Mouse (Mus musculus) MEL (cell line): Measurements from ENCODE around the gene Naif1. TPM values are rescaled to one million over a fixed set of nuclear protein-coding genes. Genes with fewer than 3 reads are reported as not detected.

Experiments
- DNase-seq: peaks from one replicate; pipeline ENCODE4 v3.0.0; 2011; ENCODE audit warnings: low read depth, low spot score
- H3K27ac ChIP-seq: 2 replicates; pipeline ENCODE4 v1.5.1; 2012; ENCODE audit warnings: low read depth, mild to moderate bottlenecking, control low read depth, low read length, moderate library complexity; ENCODE audit not compliant: control insufficient read depth
- H3K27me3 ChIP-seq, 2 experiments: fragments of 150-350 bp in 1 of 2; sonication (generic) in 1 of 2; 2 replicates each; pipeline ENCODE4 v1.6.1; 2012; ENCODE audit warnings: low read length in 2 of 2, mild to moderate bottlenecking in 2 of 2, improper control_type of control experiment in 1 of 2, moderate library complexity in 1 of 2; ENCODE audit not compliant: insufficient read depth in 2 of 2, control insufficient read depth in 1 of 2
- H3K36me3 ChIP-seq, 2 experiments: 2 replicates each; pipeline ENCODE4 v1.6.1; 2012 to 2014; ENCODE audit warnings: low read length in 2 of 2, improper control_type of control experiment in 1 of 2, inconsistent platforms in 1 of 2, mild to moderate bottlenecking in 1 of 2; ENCODE audit not compliant: insufficient read depth in 2 of 2, control insufficient read depth in 1 of 2
- H3K4me1 ChIP-seq, 2 experiments: fragments of 150-350 bp in 1 of 2; sonication (generic) in 1 of 2; 2 replicates each; pipeline ENCODE4 v1.6.1; 2012; ENCODE audit warnings: low read length in 2 of 2, improper control_type of control experiment in 1 of 2, mild to moderate bottlenecking in 1 of 2; ENCODE audit not compliant: insufficient read depth in 2 of 2, control insufficient read depth in 1 of 2
- H3K4me3 ChIP-seq, 2 experiments: fragments of 150-350 bp in 1 of 2; sonication (generic) in 1 of 2; 2 replicates each; pipeline ENCODE4 v1.5.1; 2012; ENCODE audit warnings: low read depth in 2 of 2, low read length in 2 of 2, mild to moderate bottlenecking in 2 of 2, moderate library complexity in 2 of 2, control low read depth in 1 of 2, improper control_type of control experiment in 1 of 2; ENCODE audit not compliant: control insufficient read depth in 1 of 2, insufficient read depth in 1 of 2
- H3K79me2 ChIP-seq: 2 replicates; pipeline ENCODE4 v1.6.1; 2012; ENCODE audit warnings: mild to moderate bottlenecking, low read length, moderate library complexity; ENCODE audit not compliant: control insufficient read depth, poor library complexity, insufficient read depth
- H3K9ac ChIP-seq: 2 replicates; pipeline ENCODE4 v1.6.1; 2012; ENCODE audit warnings: low read depth, mild to moderate bottlenecking, control low read depth, low read length, moderate library complexity; ENCODE audit not compliant: control insufficient read depth, poor library complexity, severe bottlenecking
- H3K9me3 ChIP-seq: fragments of 150-350 bp; sonication (generic); replicated peaks from 2 replicates; pipeline ENCODE4 v1.6.1; 2012; ENCODE audit warnings: mild to moderate bottlenecking, low read length, improper control_type of control experiment, moderate library complexity; ENCODE audit not compliant: insufficient read depth
- BHLHE40 ChIP-seq: IDR thresholded peaks from 2 replicates; pipeline ENCODE4 v1.6.1; 2012; ENCODE audit warnings: low read depth, mild to moderate bottlenecking, inconsistent platforms, low read length, improper control_type of control experiment, borderline replicate concordance
- ELF1 ChIP-seq: IDR thresholded peaks from 2 replicates; pipeline ENCODE4 v1.6.1; 2014; ENCODE audit warnings: low read depth, mild to moderate bottlenecking, inconsistent platforms, low read length, improper control_type of control experiment, moderate library complexity
- ETS1 ChIP-seq: IDR thresholded peaks from 2 replicates; pipeline ENCODE4 v1.6.1; 2012; ENCODE audit warnings: low read depth, mild to moderate bottlenecking, inconsistent platforms, low read length, improper control_type of control experiment, moderate library complexity
- GATA1 ChIP-seq: IDR thresholded peaks from 2 replicates; pipeline ENCODE4 v1.6.1; 2011; ENCODE audit warnings: low read depth, low read length, improper control_type of control experiment
- HCFC1 ChIP-seq: IDR thresholded peaks from 2 replicates; pipeline ENCODE4 v1.6.1; 2012; ENCODE audit warnings: low read depth, mild to moderate bottlenecking, inconsistent platforms, low read length, improper control_type of control experiment, moderate library complexity
- MAFK ChIP-seq: IDR thresholded peaks from 2 replicates; pipeline ENCODE4 v1.6.1; 2011; ENCODE audit warnings: low read depth, mild to moderate bottlenecking, low read length, improper control_type of control experiment, borderline replicate concordance
- MAZ ChIP-seq: IDR thresholded peaks from 2 replicates; pipeline ENCODE4 v1.6.1; 2012; ENCODE audit warnings: low read depth, mild to moderate bottlenecking, inconsistent platforms, low read length, improper control_type of control experiment
- MEF2A ChIP-seq: IDR thresholded peaks from 2 replicates; pipeline ENCODE4 v1.6.1; 2014; ENCODE audit warnings: low read depth, mild to moderate bottlenecking, inconsistent platforms, low read length, improper control_type of control experiment; ENCODE audit not compliant: poor library complexity, insufficient replicate concordance, severe bottlenecking; ENCODE audit errors: extremely low read depth
- POLR2A ChIP-seq, 2 experiments: IDR thresholded peaks; 2 replicates each; pipeline ENCODE4 v1.6.1; 2011 to 2012; ENCODE audit warnings: low read length in 2 of 2, mild to moderate bottlenecking in 2 of 2, control low read depth in 1 of 2, improper control_type of control experiment in 1 of 2, low read depth in 1 of 2, moderate library complexity in 1 of 2; ENCODE audit not compliant: control insufficient read depth in 1 of 2, insufficient read depth in 1 of 2, poor library complexity in 1 of 2
- POLR2AphosphoS2 ChIP-seq: IDR thresholded peaks from 2 replicates; pipeline ENCODE4 v1.6.1; 2011; ENCODE audit warnings: low read length, improper control_type of control experiment
- RAD21 ChIP-seq: IDR thresholded peaks from 2 replicates; pipeline ENCODE4 v1.6.1; 2011; ENCODE audit warnings: mild to moderate bottlenecking, low read depth, low read length, improper control_type of control experiment
- SMC3 ChIP-seq: IDR thresholded peaks from 2 replicates; pipeline ENCODE4 v1.6.1; 2011; ENCODE audit warnings: low read depth, low read length, improper control_type of control experiment
- TAL1 ChIP-seq: IDR thresholded peaks from 2 replicates; pipeline ENCODE4 v1.6.1; 2012; ENCODE audit warnings: mild to moderate bottlenecking, inconsistent platforms, low read length, moderate library complexity, mixed read lengths
- TBP ChIP-seq: IDR thresholded peaks from 2 replicates; pipeline ENCODE4 v1.8.0; 2011; ENCODE audit warnings: low read depth, low read length, improper control_type of control experiment
- TCF12 ChIP-seq: IDR thresholded peaks from 2 replicates; pipeline ENCODE4 v1.6.1; 2014; ENCODE audit warnings: low read depth, mild to moderate bottlenecking, inconsistent platforms, low read length, improper control_type of control experiment, moderate library complexity
- UBTF ChIP-seq: IDR thresholded peaks from 2 replicates; pipeline ENCODE4 v1.6.1; 2012; ENCODE audit warnings: low read depth, mild to moderate bottlenecking, inconsistent platforms, low read length, improper control_type of control experiment, moderate library complexity, borderline replicate concordance; ENCODE audit not compliant: insufficient read depth
- USF1 ChIP-seq: IDR thresholded peaks from 2 replicates; pipeline ENCODE4 v1.6.1; 2014; ENCODE audit warnings: low read depth, mild to moderate bottlenecking, inconsistent platforms, low read length, improper control_type of control experiment, moderate library complexity
- USF2 ChIP-seq, 2 experiments: IDR thresholded peaks; 2 replicates each; pipeline ENCODE4 v1.6.1; 2011 to 2012; ENCODE audit warnings: improper control_type of control experiment in 2 of 2, low read length in 2 of 2, borderline replicate concordance in 1 of 2, inconsistent platforms in 1 of 2, low read depth in 1 of 2, mild to moderate bottlenecking in 1 of 2; ENCODE audit not compliant: insufficient read depth in 1 of 2
- ZMIZ1 ChIP-seq: IDR thresholded peaks from 2 replicates; pipeline ENCODE4 v1.6.1; 2012; ENCODE audit warnings: low read depth, mild to moderate bottlenecking, inconsistent platforms, low read length, improper control_type of control experiment, moderate library complexity
- ZNF384 ChIP-seq: IDR thresholded peaks from 2 replicates; pipeline ENCODE4 v1.6.1; 2012; ENCODE audit warnings: low read depth, mild to moderate bottlenecking, inconsistent platforms, low read length, improper control_type of control experiment
- polyA plus RNA-seq, 2 experiments: library from polyadenylated mRNA; stranded (reverse) in 1 of 2; unstranded in 1 of 2; fragments of >175 nt in 1 of 2; fragments of >200 nt in 1 of 2; gene quantifications; 2 replicates each; pipeline versions ENCODE4 v1.2.1 to v1.2.4; 2012; ENCODE audit warnings: low replicate concordance in 2 of 2, low read depth in 1 of 2; ENCODE audit not compliant: insufficient read length in 2 of 2, insufficient read depth in 1 of 2, missing spikeins in 1 of 2
- total RNA-seq: library from RNA; depleted of rRNA; stranded (reverse); fragments of 300-350 nt; gene quantifications from 2 replicates; pipeline ENCODE4 v1.2.3, GENCODE M21; 2012

The Naif1 gene
- total and polyA plus RNA-seq, 3 experiments, result 4.9 to 8.5 TPM; not detected in 1

GRCm38 (mm10) chr2:32441550-32441949 is 8.7 kb upstream of the Naif1 start:
- Histone ChIP-seq H3K79me2 (peaks cover 49% of the 10 kb centered on the region), H3K9me3 (no peaks in the 10 kb centered on the region), H3K4me3 (no peak overlapping the region), H3K4me1 (peaks cover 2 to 5% of the 10 kb centered on the region in 2 experiments; a peak in 2 of 4 replicates), H3K9ac (no peak overlapping the region), H3K27ac (no peak overlapping the region)
- no peak for DNase-seq
- TF ChIP-seq ZNF384, result no peak
- TF ChIP-seq USF1, result no peak
- TF ChIP-seq TBP, result no peak
- TF ChIP-seq BHLHE40, result no peak
- TF ChIP-seq UBTF, result no peak
- no peak for TF ChIP-seq USF2 (IDR thresholded peaks at IDR 0.05; ENCODE audit: borderline replicate concordance in 1 of 2, insufficient read depth in 1 of 2, low read depth in 1 of 2, low read length in 2 of 2)
- no peak for TF ChIP-seq SMC3
- no peak for TF ChIP-seq POLR2A (IDR thresholded peaks at IDR 0.05; ENCODE audit: control insufficient read depth in 1 of 2, insufficient read depth in 1 of 2, low read depth in 1 of 2, low read length in 2 of 2, poor library complexity in 1 of 2)
- TF ChIP-seq TCF12, result no peak
- TF ChIP-seq POLR2AphosphoS2, result no peak
- no peak for TF ChIP-seq HCFC1
- TF ChIP-seq GATA1, result no peak
- TF ChIP-seq ELF1, result no peak
- TF ChIP-seq MEF2A, result no peak
- TF ChIP-seq TAL1, result no peak
- no peak for TF ChIP-seq MAZ
- no peak for TF ChIP-seq MAFK
- TF ChIP-seq RAD21, result no peak
- TF ChIP-seq, all 39 proteins: peak for 0
- Histone ChIP-seq H3K36me3 (peaks cover 4 to 10% of the 10 kb centered on the region in 2 experiments), H3K27me3 (no peaks in the 10 kb centered on the region)

GRCm38 (mm10) chr2:32445535-32445934 is 4.7 kb upstream of the Naif1 start:
- Histone ChIP-seq H3K79me2 (peaks cover 55% of the 10 kb centered on the region), H3K27me3 (no peaks in the 10 kb centered on the region), H3K9ac (no peak overlapping the region), H3K27ac (no peak overlapping the region), H3K4me1 (peaks cover 5 to 11% of the 10 kb centered on the region in 2 experiments; a peak in 3 of 4 replicates), H3K4me3 (no peak overlapping the region), H3K36me3 (peaks cover 4 to 30% of the 10 kb centered on the region in 2 experiments), H3K9me3 (no peaks in the 10 kb centered on the region)
- no peak for TF ChIP-seq ZMIZ1
- no peak for TF ChIP-seq POLR2A (IDR thresholded peaks at IDR 0.05; ENCODE audit: control insufficient read depth in 1 of 2, insufficient read depth in 1 of 2, low read depth in 1 of 2, low read length in 2 of 2, poor library complexity in 1 of 2)
- no peak for TF ChIP-seq ETS1
- no peak for DNase-seq
